Mouse (Mus musculus): ENCODE results near the gene Ccdc162. TPM values are rescaled to one million over a fixed set of nuclear protein-coding genes. Genes with fewer than 3 reads are reported as not detected.

Gene Ccdc162
- total and polyA plus RNA-seq, 2 experiments from 2014 or later = 0.64 to 2.4 TPM

DNA sequence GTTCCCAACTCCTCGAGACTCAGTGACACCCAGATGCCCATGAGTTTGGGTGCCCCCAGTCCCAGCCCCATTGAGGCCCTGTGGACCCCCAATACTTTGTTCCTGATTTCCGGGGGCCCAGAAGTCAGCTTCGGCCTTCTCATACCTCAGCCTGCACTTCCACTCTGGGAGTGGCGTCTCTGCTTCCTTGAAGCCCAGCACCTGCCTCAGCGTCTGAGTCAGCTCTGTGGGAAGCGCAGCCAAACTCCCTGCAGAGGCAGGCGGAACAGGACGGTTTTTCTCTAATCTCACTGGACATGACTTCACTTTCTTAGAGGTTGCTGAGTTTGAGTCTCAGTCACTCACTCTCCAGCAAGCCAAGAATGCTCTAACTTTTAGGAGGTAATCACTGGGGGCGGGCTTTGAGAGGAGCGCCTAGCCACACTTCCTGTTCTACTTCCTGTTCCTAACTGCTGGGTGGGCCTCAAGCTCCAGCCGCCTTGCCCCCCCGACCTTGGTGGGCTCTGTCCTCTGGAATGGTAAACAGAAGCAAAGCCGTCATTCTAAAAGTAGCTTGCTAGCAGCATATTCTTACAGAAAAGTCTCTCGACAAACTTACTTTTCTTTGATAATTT lies 35.5 kb upstream of the Ccdc162 start:
- H3K36me3 ChIP-seq (ENCODE audit: insufficient read depth, low read length) = no peaks in the 10 kb centered on the region
- 85% methylated on average over 14 of the region's 14 CpGs for WGBS
- no peak overlapping the region for H3K4me3 ChIP-seq (ENCODE audit: low read depth, low read length)
- H3K4me2 ChIP-seq (ENCODE audit: low read depth, low read length, poor library complexity, severe bottlenecking) = no peak overlapping the region
- no peaks in the 10 kb centered on the region for H3K4me1 ChIP-seq (ENCODE audit: insufficient read depth, low read length)
- no peak overlapping the region for H3K9ac ChIP-seq (replicated peaks; ENCODE audit: low read length, poor library complexity, severe bottlenecking)
- H3K27ac ChIP-seq (ENCODE audit: low read depth, low read length) = no peak overlapping the region
- H3K27me3 ChIP-seq (ENCODE audit: insufficient read depth, low read length) = no peaks in the 10 kb centered on the region
- no peak for TF ChIP-seq CTCF (IDR thresholded peaks at IDR 0.05)
- ATAC-seq (ENCODE audit: low FRiP score) (no peak), DNase-seq (ENCODE audit: low spot score) (no peak)
- H3K9me3 ChIP-seq (ENCODE audit: low read length) = no peaks in the 10 kb centered on the region

GRCm38 (mm10) chr10:41749306-41749705 lies 32.9 kb upstream of the Ccdc162 start:
- no peak for TF ChIP-seq CTCF (IDR thresholded peaks at IDR 0.05)
- Histone ChIP-seq H3K27ac (ENCODE audit: low read depth, low read length) (no peak overlapping the region), H3K9me3 (ENCODE audit: low read length) (no peaks in the 10 kb centered on the region), H3K9ac (replicated peaks; ENCODE audit: low read length, poor library complexity, severe bottlenecking) (no peak overlapping the region), H3K4me1 (ENCODE audit: insufficient read depth, low read length) (no peaks in the 10 kb centered on the region), H3K36me3 (ENCODE audit: insufficient read depth, low read length) (no peaks in the 10 kb centered on the region), H3K4me2 (ENCODE audit: low read depth, low read length, poor library complexity, severe bottlenecking) (no peak overlapping the region), H3K27me3 (ENCODE audit: insufficient read depth, low read length) (no peaks in the 10 kb centered on the region), H3K4me3 (ENCODE audit: low read depth, low read length) (no peak overlapping the region)
- no peak for ATAC-seq (ENCODE audit: low FRiP score)
- no peak for DNase-seq (ENCODE audit: low spot score)
- 84% methylated on average over 3 of the region's 3 CpGs for WGBS

- no peak overlapping the region for H3K27ac ChIP-seq (ENCODE audit: low read depth, low read length)
- H3K4me1 ChIP-seq (ENCODE audit: insufficient read depth, low read length) = no peaks in the 10 kb centered on the region
- H3K36me3 ChIP-seq (ENCODE audit: insufficient read depth, low read length) = no peaks in the 10 kb centered on the region
- no peaks in the 10 kb centered on the region for H3K9me3 ChIP-seq (ENCODE audit: low read length)
- 74% methylated on average over 5 of the region's 5 CpGs for WGBS
- H3K4me3 ChIP-seq (ENCODE audit: low read depth, low read length) = no peak overlapping the region
- no peak for ATAC-seq (ENCODE audit: low FRiP score)
- TF ChIP-seq CTCF (IDR thresholded peaks at IDR 0.05) = no peak
- no peaks in the 10 kb centered on the region for H3K27me3 ChIP-seq (ENCODE audit: insufficient read depth, low read length)
- no peak overlapping the region for H3K4me2 ChIP-seq (ENCODE audit: low read depth, low read length, poor library complexity, severe bottlenecking)
- peak; percentile 75 for DNase-seq (ENCODE audit: low spot score)
- no peak overlapping the region for H3K9ac ChIP-seq (replicated peaks; ENCODE audit: low read length, poor library complexity, severe bottlenecking)
Measured at GRCm38 (mm10) chr10:41746554-41746953, 30.1 kb upstream of the Ccdc162 start.

- TF ChIP-seq CTCF (IDR thresholded peaks at IDR 0.05) = no peak
- DNase-seq (ENCODE audit: low spot score) (no peak), ATAC-seq (ENCODE audit: low FRiP score) (no peak)
- Histone ChIP-seq H3K4me1 (ENCODE audit: insufficient read depth, low read length) (no peaks in the 10 kb centered on the region), H3K27ac (ENCODE audit: low read depth, low read length) (no peak overlapping the region), H3K27me3 (ENCODE audit: insufficient read depth, low read length) (no peaks in the 10 kb centered on the region), H3K9ac (replicated peaks; ENCODE audit: low read length, poor library complexity, severe bottlenecking) (no peak overlapping the region), H3K36me3 (ENCODE audit: insufficient read depth, low read length) (no peaks in the 10 kb centered on the region), H3K9me3 (ENCODE audit: low read length) (no peaks in the 10 kb centered on the region), H3K4me2 (ENCODE audit: low read depth, low read length, poor library complexity, severe bottlenecking) (no peak overlapping the region), H3K4me3 (ENCODE audit: low read depth, low read length) (no peak overlapping the region)
- 82% methylated on average over 4 of the region's 4 CpGs for WGBS
Measured at GRCm38 (mm10) chr10:41744006-41744405, 27.6 kb upstream of the Ccdc162 start.

DNA sequence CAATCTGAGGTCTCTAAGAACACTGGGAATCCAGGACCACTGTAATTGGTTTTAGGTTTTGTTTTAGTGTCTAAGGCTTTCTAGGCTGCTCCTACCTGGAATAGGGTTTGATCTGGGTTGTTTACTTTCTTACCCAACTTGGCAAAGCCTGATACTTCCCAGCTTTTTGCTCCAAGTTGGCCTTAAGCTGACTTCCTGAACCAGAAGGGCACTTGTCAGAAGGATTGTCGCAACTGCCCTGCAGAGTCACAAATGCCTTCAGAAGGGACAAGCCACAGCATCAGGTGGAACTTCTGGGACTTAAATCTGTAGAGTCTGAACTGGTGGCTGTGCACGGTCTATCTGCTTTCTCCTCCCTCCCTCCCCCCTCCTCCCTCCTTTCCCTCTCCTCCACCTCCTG lies 23.8 kb upstream of the Ccdc162 start:
- TF ChIP-seq CTCF (IDR thresholded peaks at IDR 0.05) = no peak
- H3K9ac ChIP-seq (replicated peaks; ENCODE audit: low read length, poor library complexity, severe bottlenecking) = no peak overlapping the region
- 90% methylated on average over 2 of the region's 2 CpGs for WGBS
- no peaks in the 10 kb centered on the region for H3K27me3 ChIP-seq (ENCODE audit: insufficient read depth, low read length)
- H3K4me1 ChIP-seq (ENCODE audit: insufficient read depth, low read length) = no peaks in the 10 kb centered on the region
- no peaks in the 10 kb centered on the region for H3K9me3 ChIP-seq (ENCODE audit: low read length)
- no peak overlapping the region for H3K27ac ChIP-seq (ENCODE audit: low read depth, low read length)
- ATAC-seq (ENCODE audit: low FRiP score) (no peak), DNase-seq (ENCODE audit: low spot score) (no peak)
- no peak overlapping the region for H3K4me2 ChIP-seq (ENCODE audit: low read depth, low read length, poor library complexity, severe bottlenecking)
- H3K4me3 ChIP-seq (ENCODE audit: low read depth, low read length) = no peak overlapping the region
- H3K36me3 ChIP-seq (ENCODE audit: insufficient read depth, low read length) = no peaks in the 10 kb centered on the region

GRCm38 (mm10) chr10:41737245-41737644 lies 20.8 kb upstream of the Ccdc162 start:
- Histone ChIP-seq H3K9me3 (ENCODE audit: low read length) (no peaks in the 10 kb centered on the region), H3K27ac (ENCODE audit: low read depth, low read length) (no peak overlapping the region), H3K36me3 (ENCODE audit: insufficient read depth, low read length) (no peaks in the 10 kb centered on the region), H3K9ac (replicated peaks; ENCODE audit: low read length, poor library complexity, severe bottlenecking) (no peak overlapping the region), H3K4me3 (ENCODE audit: low read depth, low read length) (no peak overlapping the region), H3K4me2 (ENCODE audit: low read depth, low read length, poor library complexity, severe bottlenecking) (no peak overlapping the region), H3K4me1 (ENCODE audit: insufficient read depth, low read length) (0 out of 2 replicates have a peak, but pooled peaks cover 2% of the 10 kb centered on the region), H3K27me3 (ENCODE audit: insufficient read depth, low read length) (no peaks in the 10 kb centered on the region)
- no peak for ATAC-seq (ENCODE audit: low FRiP score)
- WGBS = 97% methylated on average over 16 of the region's 16 CpGs
- no peak for TF ChIP-seq CTCF (IDR thresholded peaks at IDR 0.05)
- no peak for DNase-seq (ENCODE audit: low spot score)

All from midbrain, postnatal 0 days (tissue).